Mouse (Mus musculus): ENCODE results near the gene Atp5f1. TPM values are rescaled to one million over a fixed set of nuclear protein-coding genes. Genes with fewer than 3 reads are reported as not detected.
"Not testable (repeated sequence)": the region's sequence is repeated elsewhere in the genome, so short reads cannot be mapped to it uniquely, and the experiment has no call there.

Gene Atp5f1
- 237 and 266 TPM in 2 replicates for polyA plus RNA-seq (2012; rRNA removed)

DNA sequence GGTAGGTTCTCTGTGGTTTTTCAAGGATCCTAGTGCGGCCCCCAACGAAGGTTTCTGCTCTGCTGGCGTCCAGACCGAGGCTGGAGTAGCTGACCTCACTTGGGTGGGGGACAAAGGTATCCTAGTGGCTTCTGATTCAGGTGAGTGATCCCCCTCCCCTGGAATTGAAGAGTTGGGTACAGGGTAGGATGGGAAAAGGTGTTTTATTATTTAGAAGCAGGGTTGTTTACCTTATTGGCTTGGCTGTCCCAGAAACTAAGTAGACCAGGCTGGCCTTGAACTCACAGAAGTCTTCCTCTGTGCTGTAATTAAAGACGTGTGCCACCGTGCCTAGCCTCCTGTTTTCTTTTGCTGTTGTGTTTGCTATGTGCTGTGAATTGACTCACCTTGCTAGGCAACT lies at the start of gene Atp5f1:
Gene Atp5f1 (minus strand): TSS at position 101 of the 400 bp plus-strand sequence.
- TF ChIP-seq POLR2A (IDR thresholded peaks at IDR 0.05; ENCODE audit: borderline replicate concordance, extremely low read depth, insufficient read depth, insufficient read length, poor library complexity, severe bottlenecking): no peak
- no peak for TF ChIP-seq CTCF (IDR thresholded peaks at IDR 0.05; ENCODE audit: borderline replicate concordance, extremely low read depth, insufficient read depth, insufficient read length)
- DNase-seq (ENCODE audit: low read depth): peak; percentile 1

DNA sequence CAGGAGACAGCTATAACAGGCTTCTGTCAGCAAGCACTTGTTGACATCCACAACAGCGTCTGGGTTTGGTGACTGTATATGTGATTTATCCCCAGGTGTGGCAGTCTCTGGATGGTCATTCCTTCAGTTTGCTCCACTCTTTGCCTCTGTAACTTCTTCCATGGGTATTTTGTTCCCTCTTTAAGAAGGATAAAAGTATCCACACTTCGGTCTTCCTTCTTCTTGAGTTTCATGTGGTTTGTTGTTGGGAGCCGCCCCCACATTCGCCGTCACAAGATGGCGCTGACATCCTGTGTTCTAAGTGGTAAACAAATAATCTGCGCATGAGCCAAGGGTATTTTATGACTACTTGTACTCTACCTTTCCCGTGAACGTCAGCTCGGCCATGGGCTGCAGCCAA lies 43.5 kb upstream of the Atp5f1 start:
- not testable (repeated sequence) for DNase-seq (ENCODE audit: low read depth)

DNA sequence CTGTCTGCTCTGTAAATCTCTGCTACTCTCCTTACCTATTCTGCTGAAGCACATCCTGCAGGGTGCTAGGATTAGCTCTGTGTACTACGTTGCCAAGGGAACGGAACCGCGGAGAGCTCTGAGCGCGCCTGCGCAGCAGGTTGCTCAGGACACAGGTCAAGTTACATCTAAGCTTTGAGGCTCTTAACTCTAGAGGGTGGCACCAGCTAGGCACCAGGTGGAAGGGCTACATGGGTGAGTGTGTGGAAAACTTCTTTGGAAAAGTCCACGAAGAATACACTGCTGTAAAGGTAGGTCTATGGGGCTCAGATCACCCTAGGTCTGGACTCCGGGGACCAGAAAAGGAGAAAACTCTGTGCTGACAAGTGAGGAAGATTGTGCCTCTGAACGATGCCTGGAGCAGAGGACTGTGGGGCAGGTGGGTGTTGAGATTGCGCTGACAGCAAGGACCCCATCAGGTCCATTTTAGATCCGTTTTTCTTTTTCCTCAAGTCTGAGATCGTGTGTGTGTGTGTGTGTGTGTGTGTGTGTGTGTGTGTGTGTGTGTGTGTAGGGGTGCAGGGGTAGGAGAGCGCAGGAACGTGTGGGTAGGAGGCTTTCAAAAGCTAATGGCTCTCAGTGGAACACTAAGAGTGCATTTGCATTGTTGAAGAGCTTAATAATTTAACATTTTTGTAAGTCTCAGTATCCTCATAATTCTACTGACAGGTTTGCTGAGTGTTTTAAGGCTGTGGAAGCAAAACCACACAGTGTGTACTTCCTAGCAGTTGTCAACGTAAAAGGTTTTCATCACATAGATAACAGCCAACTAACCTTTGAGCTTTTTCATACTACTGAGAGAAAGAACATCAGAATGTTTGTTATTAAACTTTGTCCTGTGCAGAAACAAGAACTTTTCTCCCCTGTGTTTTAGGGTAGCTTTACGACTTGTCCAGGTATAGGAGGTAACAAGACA lies 41.8 kb upstream of the Atp5f1 start:
- peak; percentile 83 for DNase-seq (ENCODE audit: low read depth)
- no peak for TF ChIP-seq CTCF (IDR thresholded peaks at IDR 0.05; ENCODE audit: borderline replicate concordance, extremely low read depth, insufficient read depth, insufficient read length)
- TF ChIP-seq POLR2A (IDR thresholded peaks at IDR 0.05; ENCODE audit: borderline replicate concordance, extremely low read depth, insufficient read depth, insufficient read length, poor library complexity, severe bottlenecking): no peak

DNA sequence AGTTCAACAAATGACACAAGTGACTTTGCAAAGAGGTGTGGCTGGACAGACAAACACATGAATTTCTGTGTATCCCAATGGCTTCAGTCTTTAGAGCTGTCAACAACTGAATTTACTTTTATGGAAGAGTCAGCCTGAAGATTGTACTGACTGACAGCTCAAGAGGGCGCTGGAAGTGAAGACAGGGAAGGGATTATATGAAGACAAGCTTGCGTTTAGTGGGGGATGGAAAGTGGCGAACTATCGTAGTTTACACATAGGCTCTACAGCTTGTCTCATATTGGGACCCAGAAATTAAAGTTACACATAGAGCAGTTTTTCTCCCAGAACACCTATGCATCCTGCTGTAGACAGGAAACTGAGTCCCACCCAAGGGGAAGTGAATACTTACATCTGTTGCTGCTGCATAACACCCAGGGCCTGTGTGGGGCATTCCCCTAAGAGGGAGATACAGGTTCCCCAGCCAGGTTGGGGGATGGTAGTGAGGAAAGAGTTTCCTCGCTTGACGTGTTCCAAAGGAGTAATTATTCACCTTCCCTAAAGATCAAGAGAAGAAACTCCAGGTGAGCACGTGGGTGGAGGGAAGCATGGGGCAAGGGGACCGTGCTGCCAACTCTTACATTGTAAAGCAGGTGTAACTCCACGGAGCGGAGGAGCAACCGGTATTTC lies 40.9 kb upstream of the Atp5f1 start:
- peak; percentile 9 for DNase-seq (ENCODE audit: low read depth)
- TF ChIP-seq CTCF (IDR thresholded peaks at IDR 0.05; ENCODE audit: borderline replicate concordance, extremely low read depth, insufficient read depth, insufficient read length) (no peak), POLR2A (IDR thresholded peaks at IDR 0.05; ENCODE audit: borderline replicate concordance, extremely low read depth, insufficient read depth, insufficient read length, poor library complexity, severe bottlenecking) (no peak)

DNA sequence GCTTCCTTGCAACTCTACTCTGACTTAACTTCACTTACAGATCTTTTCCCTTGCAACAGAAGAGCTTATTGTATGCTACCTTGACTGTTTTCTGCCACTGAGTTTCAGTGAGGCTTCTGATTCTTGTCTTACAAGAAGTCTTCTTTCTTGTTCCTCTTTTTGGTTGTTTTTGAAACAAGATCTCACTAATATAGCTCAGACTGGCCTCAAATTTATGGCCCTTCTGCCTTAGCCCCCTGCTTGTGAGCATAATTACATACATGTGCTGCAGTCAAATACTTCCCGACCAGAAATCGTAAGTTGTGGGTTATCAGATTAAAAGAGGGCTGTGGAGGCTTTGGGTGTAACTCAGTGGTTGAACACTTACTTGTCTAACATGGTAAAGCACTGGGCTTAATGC lies 34.8 kb upstream of the Atp5f1 start:
- TF ChIP-seq CTCF (IDR thresholded peaks at IDR 0.05; ENCODE audit: borderline replicate concordance, extremely low read depth, insufficient read depth, insufficient read length) (no peak), POLR2A (IDR thresholded peaks at IDR 0.05; ENCODE audit: borderline replicate concordance, extremely low read depth, insufficient read depth, insufficient read length, poor library complexity, severe bottlenecking) (no peak)
- no peak for DNase-seq (ENCODE audit: low read depth)

DNA sequence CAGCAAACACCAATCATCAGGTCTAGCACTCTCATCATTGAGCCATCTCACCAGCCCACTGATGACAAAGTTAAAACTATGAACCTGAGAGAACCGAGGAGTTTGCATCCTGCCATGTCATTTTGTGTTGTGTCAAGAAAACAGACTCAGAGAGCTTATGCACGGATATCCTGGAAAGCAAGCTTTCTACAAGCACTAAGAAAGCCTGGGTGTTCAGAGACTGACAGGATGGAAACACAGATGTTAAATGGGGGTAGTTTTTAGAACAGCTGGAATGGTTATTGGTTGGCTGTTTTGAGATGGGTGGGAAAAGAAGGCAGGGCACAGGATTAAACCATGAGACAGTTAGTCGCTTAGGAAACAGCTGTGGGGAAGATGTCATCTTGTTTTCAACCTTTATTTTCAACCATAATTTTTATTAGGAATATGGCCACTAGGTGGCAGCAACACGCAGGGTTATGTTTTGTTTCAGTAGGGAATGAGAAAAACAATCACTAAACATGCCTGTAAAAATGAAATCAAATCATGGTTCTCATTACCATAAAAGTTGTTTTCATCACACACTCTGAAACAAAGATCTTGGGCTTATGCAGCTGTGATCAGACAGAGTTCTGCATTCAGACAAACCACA lies 31.9 kb upstream of the Atp5f1 start:
- peak; percentile 72 for DNase-seq (ENCODE audit: low read depth)
- TF ChIP-seq CTCF (IDR thresholded peaks at IDR 0.05; ENCODE audit: borderline replicate concordance, extremely low read depth, insufficient read depth, insufficient read length) (no peak), POLR2A (IDR thresholded peaks at IDR 0.05; ENCODE audit: borderline replicate concordance, extremely low read depth, insufficient read depth, insufficient read length, poor library complexity, severe bottlenecking) (no peak)

DNA sequence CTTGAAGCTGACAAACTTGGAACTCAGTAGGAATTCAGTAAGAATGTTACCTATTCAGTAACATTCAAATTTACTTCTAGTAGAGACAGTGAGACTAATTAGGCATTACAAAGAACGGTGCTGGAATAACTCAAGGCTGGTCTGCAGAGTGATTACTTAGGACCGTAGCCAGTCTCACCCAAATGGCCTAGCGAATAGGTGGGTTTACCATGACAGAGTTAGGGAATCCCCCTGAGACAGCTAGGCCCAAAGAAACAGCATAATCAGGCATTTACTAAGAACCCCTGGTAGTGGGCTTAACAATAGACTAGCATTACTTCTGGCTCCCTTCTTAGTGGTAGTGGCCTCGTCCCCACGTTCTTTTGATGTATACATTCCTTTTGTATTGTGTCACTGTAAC lies 29.7 kb upstream of the Atp5f1 start:
- DNase-seq (ENCODE audit: low read depth): not testable (repeated sequence)

DNA sequence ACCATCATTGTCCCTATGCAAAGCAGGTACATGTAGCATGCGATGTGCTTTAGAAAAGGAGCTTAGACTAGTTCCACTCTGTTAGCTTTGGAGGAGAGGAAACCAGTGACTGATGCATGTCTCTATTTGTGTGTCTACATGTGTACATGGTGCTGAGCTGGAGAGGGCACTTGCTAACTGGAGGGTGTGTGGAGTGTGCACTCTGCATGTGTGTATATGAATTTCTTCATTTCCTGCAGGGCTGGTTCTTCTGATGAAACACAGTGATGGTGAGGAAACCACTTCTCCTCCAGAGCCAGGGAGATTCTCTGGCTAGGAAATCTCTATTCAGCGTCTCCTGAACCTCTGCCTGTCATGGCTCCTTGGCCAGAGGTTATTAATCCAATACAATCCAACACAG lies 14.3 kb upstream of the Atp5f1 start:
- TF ChIP-seq POLR2A (IDR thresholded peaks at IDR 0.05; ENCODE audit: borderline replicate concordance, extremely low read depth, insufficient read depth, insufficient read length, poor library complexity, severe bottlenecking) (no peak), CTCF (IDR thresholded peaks at IDR 0.05; ENCODE audit: borderline replicate concordance, extremely low read depth, insufficient read depth, insufficient read length) (no peak)

DNA sequence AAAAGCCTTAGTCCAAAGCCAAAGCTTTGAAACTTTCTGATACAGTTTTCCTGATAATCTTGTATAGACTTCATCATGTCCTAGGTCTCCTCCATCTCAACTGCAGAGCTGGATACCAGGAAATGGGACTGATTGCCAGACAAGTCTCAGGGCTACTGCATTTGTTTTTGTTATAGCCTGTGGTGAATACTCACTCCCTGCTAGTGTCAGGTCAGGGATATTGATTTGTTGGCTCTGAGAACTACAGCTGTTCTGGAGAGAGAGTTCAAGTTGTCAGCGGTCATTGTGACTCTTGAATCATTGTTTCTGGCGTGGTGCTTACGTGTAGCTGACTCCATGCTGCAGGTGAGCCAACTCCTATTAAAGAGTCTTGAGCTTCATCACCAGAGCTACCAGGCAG lies 13.5 kb upstream of the Atp5f1 start, which contains the start of gene Ovgp1:
Gene Ovgp1 (plus strand): TSS at position 301 of the 400 bp plus-strand sequence.
- DNase-seq (ENCODE audit: low read depth): no peak
- no peak for TF ChIP-seq POLR2A (IDR thresholded peaks at IDR 0.05; ENCODE audit: borderline replicate concordance, extremely low read depth, insufficient read depth, insufficient read length, poor library complexity, severe bottlenecking)
- no peak for TF ChIP-seq CTCF (IDR thresholded peaks at IDR 0.05; ENCODE audit: borderline replicate concordance, extremely low read depth, insufficient read depth, insufficient read length)

More for the DNA sequence above, 14.3 kb upstream of the Atp5f1 start:
- no peak for DNase-seq (ENCODE audit: low read depth)

DNA sequence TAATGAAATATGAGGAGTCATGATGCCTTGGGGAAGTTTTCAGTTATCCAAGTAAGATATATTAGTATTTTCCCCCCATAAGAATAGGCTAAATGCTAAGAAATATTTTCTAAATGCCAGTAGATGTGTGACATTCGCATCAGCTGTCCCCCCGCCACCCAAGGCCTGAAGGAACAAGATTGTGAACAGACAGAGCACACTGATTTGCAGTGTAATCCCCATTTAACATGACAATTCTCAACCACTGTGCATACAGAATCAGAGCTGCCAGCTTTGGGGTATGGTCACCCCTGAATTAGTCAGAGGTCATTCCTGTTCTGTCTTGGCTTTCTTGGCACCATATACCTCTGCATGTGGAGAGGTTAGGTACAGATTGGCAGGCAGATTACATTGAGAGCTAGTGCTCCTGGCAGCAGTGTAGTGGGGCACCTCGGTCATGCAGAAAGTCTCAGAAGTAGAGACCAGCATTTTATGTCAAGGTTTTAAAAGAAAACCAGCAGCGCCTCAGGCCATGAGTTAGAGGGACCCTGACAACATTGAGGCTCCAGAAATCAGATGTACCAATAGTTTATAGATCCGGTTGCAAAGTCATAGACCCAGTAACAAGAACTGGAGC lies 12.0 kb upstream of the Atp5f1 start:
- no peak for DNase-seq (ENCODE audit: low read depth)
- TF ChIP-seq POLR2A (IDR thresholded peaks at IDR 0.05; ENCODE audit: borderline replicate concordance, extremely low read depth, insufficient read depth, insufficient read length, poor library complexity, severe bottlenecking): no peak
- no peak for TF ChIP-seq CTCF (IDR thresholded peaks at IDR 0.05; ENCODE audit: borderline replicate concordance, extremely low read depth, insufficient read depth, insufficient read length)

DNA sequence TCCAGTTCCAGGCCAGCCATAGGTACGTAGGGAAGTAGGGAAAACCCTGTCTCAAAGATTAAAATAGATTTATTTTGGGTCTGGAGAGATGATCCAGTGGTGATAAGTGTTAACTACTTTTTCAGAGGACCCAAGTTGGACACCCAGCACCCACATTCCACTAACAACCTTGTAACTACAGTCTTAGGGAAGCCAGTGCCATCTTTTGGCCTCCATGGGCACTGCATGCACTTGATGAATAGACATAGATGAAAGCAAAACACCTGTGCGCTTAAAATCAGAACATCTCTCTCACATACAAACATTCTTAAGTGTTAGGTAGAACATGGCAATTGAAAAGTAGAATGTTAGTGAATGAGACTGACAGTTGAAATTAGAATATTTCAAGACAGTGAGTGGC lies 801 bp upstream of the Atp5f1 start:
- DNase-seq (ENCODE audit: low read depth): peak; percentile 17
- peak; percentile 15; the same call in 1 of the 2 replicates for TF ChIP-seq CTCF (IDR thresholded peaks at IDR 0.05; ENCODE audit: borderline replicate concordance, extremely low read depth, insufficient read depth, insufficient read length)
- TF ChIP-seq POLR2A (IDR thresholded peaks at IDR 0.05; ENCODE audit: borderline replicate concordance, extremely low read depth, insufficient read depth, insufficient read length, poor library complexity, severe bottlenecking): no peak
